Comparison of ENCODE assay signal across 9 mouse cellular contexts in the genomic region with DNA sequence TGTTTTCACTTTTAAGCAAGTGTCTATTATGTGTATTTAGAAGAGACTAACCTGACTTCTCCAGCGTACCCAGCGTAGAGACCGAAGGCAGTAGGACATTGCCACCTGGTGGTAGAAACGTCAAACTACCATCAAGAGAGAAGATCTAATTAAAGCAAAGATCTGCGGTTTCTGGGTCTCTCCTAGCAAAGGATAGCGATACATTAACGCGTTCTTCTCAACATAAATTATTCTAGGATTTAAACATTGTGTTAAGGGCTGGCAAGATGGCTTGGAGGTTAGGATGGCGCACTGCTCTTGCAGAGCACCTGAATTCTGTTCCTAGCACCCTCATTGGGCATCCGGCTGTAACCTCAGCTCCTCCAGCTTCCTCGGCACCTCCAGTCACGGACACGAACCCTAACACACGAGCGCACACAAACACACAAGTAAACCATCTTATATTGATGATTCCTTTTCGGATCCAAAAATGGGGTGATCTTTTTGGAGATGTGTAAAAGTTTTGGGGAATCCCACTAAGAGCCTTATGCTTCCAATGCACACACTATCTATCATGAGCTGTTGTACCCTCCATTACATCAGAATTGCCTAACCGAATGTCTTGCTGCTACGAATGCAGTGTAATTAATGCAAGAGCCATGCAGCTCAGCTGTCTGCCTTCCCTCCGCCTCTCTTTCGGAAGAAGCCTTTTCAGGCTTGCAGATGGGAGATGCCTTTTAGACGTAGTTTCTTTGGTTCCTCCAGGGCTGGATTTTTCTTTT. TPM values are rescaled to one million over a fixed set of nuclear protein-coding genes. Genes with fewer than 3 reads are reported as not detected.
DNase-seq lines count a peak whose midpoint lies in the region; ATAC-seq and TF ChIP-seq lines count a peak whose summit lies in the region.
"Had no signal": no experiment of that assay in that cellular context is flagged by ENCODE, and none has a peak within 500 bp of the region (broad histone marks: within the 10 kb centered on the region; RNA-seq: fewer than 3 reads in every experiment).

No protein-coding gene starts in this region.

- H3K27ac ChIP-seq in intestine, postnatal 0 days (ENCODE audit: low read depth, low read length), result no peak overlapping the region
- no peak overlapping the region for H3K27ac ChIP-seq in midbrain, embryonic 12.5 days (replicated peaks)

- H3K4me3 ChIP-seq in intestine, postnatal 0 days (ENCODE audit: low read depth, low read length), result no peak overlapping the region
- H3K4me3 ChIP-seq in midbrain, embryonic 12.5 days, result peak overlapping the region; percentile 21; the same call in 1 of the 2 replicates
- H3K4me3 ChIP-seq: erythroblast, embryonic 14.5 days had no signal

- no peaks in the 10 kb centered on the region for H3K4me1 ChIP-seq in intestine, postnatal 0 days (replicated peaks; ENCODE audit: control insufficient read depth, insufficient read depth, low read length)
- no peaks in the 10 kb centered on the region for H3K4me1 ChIP-seq in midbrain, embryonic 12.5 days

- peak; percentile 21 to 30 for DNase-seq in urinary bladder, postnatal 36 days (ENCODE audit: low spot score in 2 of 2)
- no peak for DNase-seq in urinary bladder, adult 2 months (ENCODE audit: low spot score)
- DNase-seq in embryo, embryonic 10 days (ENCODE audit: low spot score), result peak; percentile 91
- DNase-seq in left cerebral cortex, postnatal 14 days (ENCODE audit: low spot score in 2 of 2), result peak; percentile 85 to 88
- peak; percentile 37 to 66 for DNase-seq in spleen, postnatal 4 days (ENCODE audit: low spot score in 2 of 2)

- H3K27me3 ChIP-seq in intestine, postnatal 0 days (replicated peaks; ENCODE audit: control insufficient read depth, insufficient read depth, low read length), result no peaks in the 10 kb centered on the region
- H3K27me3 ChIP-seq in midbrain, embryonic 12.5 days, result no peaks in the 10 kb centered on the region

- no peak overlapping the region for H3K9ac ChIP-seq in intestine, postnatal 0 days (ENCODE audit: low read depth, low read length)
- 0 out of 2 replicates have a peak overlapping the region, but pooled peaks have one; percentile 34 for H3K9ac ChIP-seq in midbrain, embryonic 12.5 days (replicated peaks)

- peak; percentile 90 for ATAC-seq in granulocyte monocyte progenitor cell, adult 5-6 weeks (replicated peaks; ENCODE audit: poor library complexity, severe bottlenecking)
- ATAC-seq in intestine, postnatal 0 days, result no peak
- peak; percentile 57 for ATAC-seq in midbrain, embryonic 12.5 days (ENCODE audit: low FRiP score, low read depth)

- H3K9me3 ChIP-seq in intestine, postnatal 0 days (ENCODE audit: control insufficient read depth), result no peaks in the 10 kb centered on the region
- no peaks in the 10 kb centered on the region for H3K9me3 ChIP-seq in midbrain, embryonic 12.5 days

- no peak overlapping the region; the same call in 1 of the 2 replicates for H3K4me2 ChIP-seq in intestine, postnatal 0 days (replicated peaks; ENCODE audit: low read depth)
- H3K4me2 ChIP-seq in midbrain, embryonic 12.5 days (replicated peaks), result peak overlapping the region; percentile 46

- H3K36me3 ChIP-seq in intestine, postnatal 0 days (ENCODE audit: control insufficient read depth, insufficient read depth), result no peaks in the 10 kb centered on the region
- H3K36me3 ChIP-seq in midbrain, embryonic 12.5 days, result no peaks in the 10 kb centered on the region

- TF ChIP-seq CTCF in intestine, postnatal 0 days (IDR thresholded peaks at IDR 0.05; ENCODE audit: low read depth), result peak; percentile 95

- WGBS in intestine, postnatal 0 days, result 25% methylated on average over 21 of the region's 21 CpGs
- WGBS in midbrain, embryonic 12.5 days, result 35% methylated on average over 21 of the region's 21 CpGs

- intact Hi-C loops in left cerebral cortex, postnatal 14 days (cut with DNase I), result loop anchor here (2.0 kb wide), 1 partner anchor 42 kb away; no protein-coding TSS in a partner anchor

RNA-seq across cellular contexts. Expression of a gene that starts 10.4 kb away (rescaled TPM):
- polyA plus RNA-seq in urinary bladder, adult 2 months (2012; rRNA removed), result 6.3 and 8.1 TPM in 2 replicates
- 0.45 TPM in 1 of 2 replicates, not detected in the other for total RNA-seq in granulocyte monocyte progenitor cell, adult 5-6 weeks (2014; fragmentation: Nextera tagmentation)
- total RNA-seq in granulocyte monocyte progenitor cell, adult 5-6 weeks (2017), result 0.39 and 0.46 TPM in 2 replicates
- 2.4 and 2.7 TPM in 2 replicates for polyA plus RNA-seq in intestine, postnatal 0 days (2015; fragmentation: Nextera tagmentation; extraction: Ambion mirVana)
- 10 to 100 TPM; 32.7 to 37.1 TPM for total RNA-seq in left cerebral cortex, postnatal 14 days (2021)
- 70.3 and 77.6 TPM in 2 replicates for polyA plus RNA-seq in midbrain, embryonic 12.5 days (2016; fragmentation: Nextera tagmentation; extraction: Ambion mirVana)

RNA-seq across cellular contexts. Expression of a gene that starts 17.3 kb away (rescaled TPM):
- polyA plus RNA-seq in urinary bladder, adult 2 months (2012; rRNA removed), result not detected in 2 replicates
- total RNA-seq in granulocyte monocyte progenitor cell, adult 5-6 weeks (2014; fragmentation: Nextera tagmentation), result not detected in 2 replicates
- total RNA-seq in granulocyte monocyte progenitor cell, adult 5-6 weeks (2017), result not detected in 2 replicates
- polyA plus RNA-seq in intestine, postnatal 0 days (2015; fragmentation: Nextera tagmentation; extraction: Ambion mirVana), result not detected in 2 replicates
- not detected for total RNA-seq in left cerebral cortex, postnatal 14 days (2021)
- not detected in 2 replicates for polyA plus RNA-seq in midbrain, embryonic 12.5 days (2016; fragmentation: Nextera tagmentation; extraction: Ambion mirVana)
- polyA plus RNA-seq: erythroblast, embryonic 14.5 days had no signal

RNA-seq across cellular contexts. Expression of a gene that starts 34.0 kb away (rescaled TPM):
- polyA plus RNA-seq in urinary bladder, adult 2 months (2012; rRNA removed), result 32.9 and 36.4 TPM in 2 replicates
- total RNA-seq in granulocyte monocyte progenitor cell, adult 5-6 weeks (2014; fragmentation: Nextera tagmentation), result 47.6 and 54.5 TPM in 2 replicates
- 33.6 and 33.7 TPM in 2 replicates for total RNA-seq in granulocyte monocyte progenitor cell, adult 5-6 weeks (2017)
- 9.2 and 11.8 TPM in 2 replicates for polyA plus RNA-seq in intestine, postnatal 0 days (2015; fragmentation: Nextera tagmentation; extraction: Ambion mirVana)
- 10 to 100 TPM; 35.2 to 35.3 TPM for total RNA-seq in left cerebral cortex, postnatal 14 days (2021)
- 58.8 and 62.1 TPM in 2 replicates for polyA plus RNA-seq in midbrain, embryonic 12.5 days (2016; fragmentation: Nextera tagmentation; extraction: Ambion mirVana)

RNA-seq across cellular contexts. Expression of a gene that starts 40.0 kb away (rescaled TPM):
- not detected in 2 replicates for polyA plus RNA-seq in urinary bladder, adult 2 months (2012; rRNA removed)
- total RNA-seq in granulocyte monocyte progenitor cell, adult 5-6 weeks (2014; fragmentation: Nextera tagmentation), result not detected in 2 replicates
- total RNA-seq in granulocyte monocyte progenitor cell, adult 5-6 weeks (2017), result not detected in 2 replicates
- not detected in 2 replicates for polyA plus RNA-seq in intestine, postnatal 0 days (2015; fragmentation: Nextera tagmentation; extraction: Ambion mirVana)
- total RNA-seq in left cerebral cortex, postnatal 14 days (2021), result not detected
- polyA plus RNA-seq in midbrain, embryonic 12.5 days (2016; fragmentation: Nextera tagmentation; extraction: Ambion mirVana), result not detected in 2 replicates
- polyA plus RNA-seq: erythroblast, embryonic 14.5 days had no signal

RNA-seq across cellular contexts. Expression of a gene that starts 58.2 kb away (rescaled TPM):
- polyA plus RNA-seq in urinary bladder, adult 2 months (2012; rRNA removed), result not detected in 2 replicates
- total RNA-seq in granulocyte monocyte progenitor cell, adult 5-6 weeks (2014; fragmentation: Nextera tagmentation), result not detected in 2 replicates
- total RNA-seq in granulocyte monocyte progenitor cell, adult 5-6 weeks (2017), result not detected in 2 replicates
- not detected in 2 replicates for polyA plus RNA-seq in intestine, postnatal 0 days (2015; fragmentation: Nextera tagmentation; extraction: Ambion mirVana)
- total RNA-seq in left cerebral cortex, postnatal 14 days (2021), result not detected
- polyA plus RNA-seq in midbrain, embryonic 12.5 days (2016; fragmentation: Nextera tagmentation; extraction: Ambion mirVana), result 0.15 TPM in 1 of 2 replicates, not detected in the other
- polyA plus RNA-seq: erythroblast, embryonic 14.5 days had no signal
